Mouse (Mus musculus) testis, postnatal 14 days (tissue): ENCODE measurements at regions not wholly inside any gene's neighbourhood (a gene's known extent, or its start where the extent isn't known, plus 50 kb on each side); places are given as distances from the start of the nearest gene placed in this dataset.

Source experiments
- DNase-seq: peaks from one replicate; pipeline ENCODE4 v3.0.0; 2021; ENCODE audit warnings: low spot score

GRCm38 (mm10) chr15:61770721-61771542 lies 848.1 kb upstream of the A1bg start:
- DNase-seq = no peak

- DNase-seq = no peak
These were observed 843.8 kb upstream of the A1bg start for GRCm38 (mm10) chr15:61766544-61767094.

- peak; percentile 5 for DNase-seq
These were observed 831.0 kb upstream of the A1bg start for GRCm38 (mm10) chr15:61753802-61754201.

GRCm38 (mm10) chr15:61723696-61724095 lies 800.9 kb upstream of the A1bg start:
- no peak for DNase-seq

- no peak for DNase-seq
These were observed 795.7 kb upstream of the A1bg start for GRCm38 (mm10) chr15:61718486-61718885.

- DNase-seq = no peak
These were observed 794.4 kb upstream of the A1bg start for GRCm38 (mm10) chr15:61717216-61717615.

- no peak for DNase-seq
These were observed 791.1 kb upstream of the A1bg start for GRCm38 (mm10) chr15:61713953-61714352.

GRCm38 (mm10) chr15:61708928-61709327 lies 786.1 kb upstream of the A1bg start:
- no peak for DNase-seq

GRCm38 (mm10) chr15:61707952-61708351 lies 785.1 kb upstream of the A1bg start:
- no peak for DNase-seq

GRCm38 (mm10) chr15:61692679-61693078 lies 769.9 kb upstream of the A1bg start:
- no peak for DNase-seq

GRCm38 (mm10) chr15:61690425-61690824 lies 767.6 kb upstream of the A1bg start:
- no peak for DNase-seq

- no peak for DNase-seq
These were observed 767.1 kb upstream of the A1bg start for GRCm38 (mm10) chr15:61689776-61690397.

- no peak for DNase-seq
These were observed 760.2 kb upstream of the A1bg start for GRCm38 (mm10) chr15:61682968-61683367.

- DNase-seq = no peak
These were observed 747.7 kb upstream of the A1bg start for GRCm38 (mm10) chr15:61670556-61670955.

- peak; percentile 3 for DNase-seq
These were observed 737.8 kb upstream of the A1bg start for GRCm38 (mm10) chr15:61660581-61660980.

- DNase-seq = no peak
These were observed 734.1 kb upstream of the A1bg start for GRCm38 (mm10) chr15:61656951-61657350.

GRCm38 (mm10) chr15:61654846-61655245 lies 732.0 kb upstream of the A1bg start:
- DNase-seq = no peak

- DNase-seq = no peak
These were observed 731.0 kb upstream of the A1bg start for GRCm38 (mm10) chr15:61653853-61654252.

- DNase-seq = no peak
These were observed 696.1 kb upstream of the A1bg start for GRCm38 (mm10) chr15:61618638-61619500.

GRCm38 (mm10) chr15:61610662-61611061 lies 687.9 kb upstream of the A1bg start:
- no peak for DNase-seq

- no peak for DNase-seq
These were observed 686.8 kb upstream of the A1bg start for GRCm38 (mm10) chr15:61609656-61610055.

- no peak for DNase-seq
These were observed 685.5 kb upstream of the A1bg start for GRCm38 (mm10) chr15:61608301-61608731.
